Mouse (Mus musculus) megakaryocyte, embryonic 14.5 days (primary cell): Measurements from ENCODE around the gene Rnf38.

Experiments
- FLI1 ChIP-seq: IDR thresholded peaks from 2 replicates; pipeline ENCODE4 v1.6.1; 2012; ENCODE audit warnings: low read length, inconsistent platforms, mixed read lengths
- GATA1 ChIP-seq: IDR thresholded peaks from 3 replicates; pipeline ENCODE4 v1.6.1; 2012; ENCODE audit warnings: mixed read lengths, low read length, inconsistent platforms, borderline replicate concordance

GRCm38 (mm10) chr4:44115046-44115445 is 118.5 kb downstream of the Rnf38 start:
- no peak for TF ChIP-seq GATA1
- no peak for TF ChIP-seq FLI1
